Mouse (Mus musculus) B cell, adult (primary cell): ENCODE results near the gene Gm11569. TPM values are rescaled to one million over a fixed set of nuclear protein-coding genes. Genes with fewer than 3 reads are reported as not detected.

Experiments
- total RNA-seq: library from RNA; stranded (reverse); gene quantifications from 4 replicates; pipeline ENCODE4 v1.2.4, GENCODE M21; 2023; ENCODE audit not compliant: inconsistent age

Gene Gm11569
- not detected in 4 replicates for total RNA-seq

GRCm38 (mm10) chr11:99798832-99799231 lies at the start of gene Gm11569:
TSS of gene Gm11569 (minus strand) at chr11:99798932.

GRCm38 (mm10) chr11:99837966-99838365 lies 39.2 kb upstream of the Gm11569 start, which contains the start of gene 2300003K06Rik:
TSS of gene 2300003K06Rik (minus strand) at chr11:99838066.

GRCm38 (mm10) chr11:99815566-99815965 lies 16.8 kb upstream of the Gm11569 start, which contains the start of gene Gm11564:
TSS of gene Gm11564 (minus strand) at chr11:99815666.

GRCm38 (mm10) chr11:99809792-99810191 lies 11.1 kb upstream of the Gm11569 start, which contains the start of gene Krtap4-13:
TSS of gene Krtap4-13 (minus strand) at chr11:99809892.

GRCm38 (mm10) chr11:99804346-99804745 lies 5.6 kb upstream of the Gm11569 start, which contains the start of gene Gm11554:
TSS of gene Gm11554 (minus strand) at chr11:99804446.

GRCm38 (mm10) chr11:99793367-99793766 lies 5.4 kb downstream of the Gm11569 start, which contains the start of gene Gm11596:
TSS of gene Gm11596 (minus strand) at chr11:99793467.

GRCm38 (mm10) chr11:99784900-99785299 lies 13.8 kb downstream of the Gm11569 start, which contains the start of gene Krtap4-9:
TSS of gene Krtap4-9 (plus strand) at chr11:99785200.

GRCm38 (mm10) chr11:99780604-99781003 lies 18.1 kb downstream of the Gm11569 start, which contains the start of gene Krtap4-8:
TSS of gene Krtap4-8 (minus strand) at chr11:99780704.

GRCm38 (mm10) chr11:99772813-99773212 lies 25.9 kb downstream of the Gm11569 start, which contains the start of gene Gm11595:
TSS of gene Gm11595 (minus strand) at chr11:99772913.

Other genes starting within 250 kb of the Gm11569 start
- gene Krtap3-3, start 248.1 kb downstream of the Gm11569 start, total RNA-seq, result not detected in 4 replicates
- not detected in 4 replicates for gene Krtap3-2, start 242.1 kb downstream of the Gm11569 start, total RNA-seq
- not detected in 4 replicates for gene Gm11939, start 239.5 kb downstream of the Gm11569 start, total RNA-seq
- gene Krtap3-1, start 232.3 kb downstream of the Gm11569 start, total RNA-seq, result not detected in 4 replicates
- gene Krtap1-5, start 217.9 kb downstream of the Gm11569 start, total RNA-seq, result not detected in 4 replicates
- gene Krtap1-4, start 215.3 kb downstream of the Gm11569 start, total RNA-seq, result not detected in 4 replicates
- not detected in 4 replicates for gene Krtap1-3, start 207.6 kb downstream of the Gm11569 start, total RNA-seq
- not detected in 4 replicates for gene Krtap9-3, start 200.8 kb downstream of the Gm11569 start, total RNA-seq
- gene Gm11938, start 195.6 kb downstream of the Gm11569 start, total RNA-seq, result not detected in 4 replicates
- not detected in 4 replicates for gene Gm11937, start 188.7 kb downstream of the Gm11569 start, total RNA-seq
- not detected in 4 replicates for gene Krtap2-4, start 184.1 kb downstream of the Gm11569 start, total RNA-seq
- not detected in 4 replicates for gene Gm11562, start 178.5 kb downstream of the Gm11569 start, total RNA-seq
- gene Krtap4-1, start 170.7 kb downstream of the Gm11569 start, total RNA-seq, result not detected in 4 replicates
- gene Krtap4-2, start 163.8 kb downstream of the Gm11569 start, total RNA-seq, result not detected in 4 replicates
- not detected in 4 replicates for gene Krtap4-7, start 154.8 kb downstream of the Gm11569 start, total RNA-seq
- not detected in 4 replicates for gene Gm11555, start 148.7 kb downstream of the Gm11569 start, total RNA-seq
- not detected in 4 replicates for gene Gm11563, start 140.0 kb downstream of the Gm11569 start, total RNA-seq
- gene Krtap4-6, start 133.0 kb downstream of the Gm11569 start, total RNA-seq, result not detected in 4 replicates
- gene Gm14190, start 108.2 kb downstream of the Gm11569 start, total RNA-seq, result not detected in 4 replicates
- not detected in 4 replicates for gene Gm14180, start 64.6 kb downstream of the Gm11569 start, total RNA-seq
- not detected in 4 replicates for gene Gm11595, start 26.0 kb downstream of the Gm11569 start, total RNA-seq
- gene Krtap4-8, start 18.2 kb downstream of the Gm11569 start, total RNA-seq, result not detected in 4 replicates
- not detected in 4 replicates for gene Krtap4-9, start 13.7 kb downstream of the Gm11569 start, total RNA-seq
- not detected in 4 replicates for gene Gm11596, start 5.5 kb downstream of the Gm11569 start, total RNA-seq
- not detected in 4 replicates for gene Gm11554, start 5.5 kb upstream of the Gm11569 start, total RNA-seq
- gene Krtap4-13, start 11.0 kb upstream of the Gm11569 start, total RNA-seq, result not detected in 4 replicates
- not detected in 4 replicates for gene Gm11564, start 16.7 kb upstream of the Gm11569 start, total RNA-seq
- not detected in 4 replicates for gene 2300003K06Rik, start 39.1 kb upstream of the Gm11569 start, total RNA-seq
- gene Krtap4-16, start 52.7 kb upstream of the Gm11569 start, total RNA-seq, result not detected in 4 replicates
- gene Gm11568, start 59.0 kb upstream of the Gm11569 start, total RNA-seq, result not detected in 4 replicates
- not detected in 4 replicates for gene Gm11559, start 65.5 kb upstream of the Gm11569 start, total RNA-seq
- not detected in 4 replicates for gene Krtap9-1, start 74.5 kb upstream of the Gm11569 start, total RNA-seq
- not detected in 4 replicates for gene Gm11567, start 80.3 kb upstream of the Gm11569 start, total RNA-seq
- gene Krtap31-1, start 109.0 kb upstream of the Gm11569 start, total RNA-seq, result not detected in 4 replicates
- not detected in 4 replicates for gene Gm11565, start 115.8 kb upstream of the Gm11569 start, total RNA-seq
- gene Krtap31-2, start 137.4 kb upstream of the Gm11569 start, total RNA-seq, result not detected in 4 replicates
- not detected in 4 replicates for gene Krtap9-5, start 149.5 kb upstream of the Gm11569 start, total RNA-seq
- not detected in 4 replicates for gene Krtap29-1, start 180.1 kb upstream of the Gm11569 start, total RNA-seq
- gene Krtap16-1, start 187.7 kb upstream of the Gm11569 start, total RNA-seq, result not detected in 4 replicates
- gene Krtap17-1, start 195.1 kb upstream of the Gm11569 start, total RNA-seq, result not detected in 4 replicates
- not detected in 4 replicates for gene Krt33a, start 217.3 kb upstream of the Gm11569 start, total RNA-seq
- not detected in 4 replicates for gene Krt33b, start 230.9 kb upstream of the Gm11569 start, total RNA-seq
- not detected in 4 replicates for gene Krt34, start 242.6 kb upstream of the Gm11569 start, total RNA-seq